Comparison of ENCODE assay signal across 10 mouse cellular contexts in genomic region chr9:102836279-102836678, GRCm38 (mm10). TPM values are rescaled to one million over a fixed set of nuclear protein-coding genes. Genes with fewer than 3 reads are reported as not detected.
DNase-seq lines count a peak whose midpoint lies in the region; ATAC-seq and TF ChIP-seq lines count a peak whose summit lies in the region.
"Had no signal": no experiment of that assay in that cellular context is flagged by ENCODE, and none has a peak within 500 bp of the region (broad histone marks: within the 10 kb centered on the region; RNA-seq: fewer than 3 reads in every experiment).

No protein-coding gene starts in this region.

- H3K9ac ChIP-seq in heart, embryonic 16.5 days (ENCODE audit: low read length) = peak overlapping the region; percentile 97
- peak overlapping the region; percentile 96 for H3K9ac ChIP-seq in hindbrain, embryonic 13.5 days
- peak overlapping the region; percentile 21; the same call in 1 of the 2 replicates for H3K9ac ChIP-seq in midbrain, embryonic 11.5 days (ENCODE audit: low read length)

- TF ChIP-seq CTCF in cortical plate, adult 2 months (IDR thresholded peaks at IDR 0.05; ENCODE audit: extremely low read depth, insufficient read depth, low read length) = no peak

- TF ChIP-seq POLR2A in cortical plate, adult 2 months (IDR thresholded peaks at IDR 0.05; ENCODE audit: extremely low read depth, insufficient read depth, low read length) = no peak

- no peak overlapping the region for H3K27ac ChIP-seq in heart, embryonic 16.5 days (ENCODE audit: low read length)
- no peak overlapping the region for H3K27ac ChIP-seq in cortical plate, adult 2 months (ENCODE audit: insufficient read depth, low read length)
- no peak overlapping the region for H3K27ac ChIP-seq in hindbrain, embryonic 13.5 days
- H3K27ac ChIP-seq in midbrain, embryonic 11.5 days (ENCODE audit: low read depth, low read length) = no peak overlapping the region

- DNase-seq in heart, adult 18-20 months = no peak
- DNase-seq in midbrain, embryonic 11.5 days (ENCODE audit: low spot score, missing footprints) = no peak
- DNase-seq in embryo, embryonic 10 days (ENCODE audit: low spot score) = no peak
- no peak for DNase-seq in urinary bladder, postnatal 36 days (ENCODE audit: low spot score in 2 of 2)
- DNase-seq in ovary, postnatal 36 days (ENCODE audit: low spot score) = no peak

- no peak for ATAC-seq in heart, embryonic 16.5 days (replicated peaks; ENCODE audit: extremely low read depth, insufficient read depth, low FRiP score)
- no peak for ATAC-seq in hindbrain, embryonic 13.5 days (ENCODE audit: low FRiP score)
- ATAC-seq in midbrain, embryonic 11.5 days (ENCODE audit: low FRiP score) = no peak
- ATAC-seq: inflammation-experienced regulatory T-cells, adult 6 months had no signal

- H3K4me1 ChIP-seq in heart, embryonic 16.5 days (ENCODE audit: control insufficient read depth, insufficient read depth, low read length) = peaks cover 33% of the 10 kb centered on the region
- peaks cover 11% of the 10 kb centered on the region for H3K4me1 ChIP-seq in cortical plate, adult 2 months (ENCODE audit: control insufficient read depth, insufficient read depth, low read length)
- peaks cover 44% of the 10 kb centered on the region for H3K4me1 ChIP-seq in hindbrain, embryonic 13.5 days (replicated peaks)
- H3K4me1 ChIP-seq in midbrain, embryonic 11.5 days (ENCODE audit: control insufficient read depth, insufficient read depth, low read length) = peaks cover 28% of the 10 kb centered on the region

- H3K27me3 ChIP-seq in heart, embryonic 16.5 days (ENCODE audit: control insufficient read depth, insufficient read depth, low read length) = no peaks in the 10 kb centered on the region
- H3K27me3 ChIP-seq in hindbrain, embryonic 13.5 days = no peaks in the 10 kb centered on the region
- no peaks in the 10 kb centered on the region for H3K27me3 ChIP-seq in midbrain, embryonic 11.5 days (ENCODE audit: control insufficient read depth, insufficient read depth, low read length)

- H3K4me3 ChIP-seq in heart, embryonic 16.5 days (ENCODE audit: low read length) = peak overlapping the region; percentile 77
- peak overlapping the region; percentile 76 for H3K4me3 ChIP-seq in cortical plate, adult 2 months (ENCODE audit: insufficient read depth, low read length)
- peak overlapping the region; percentile 92 for H3K4me3 ChIP-seq in hindbrain, embryonic 13.5 days
- H3K4me3 ChIP-seq in midbrain, embryonic 11.5 days (ENCODE audit: low read depth, low read length) = peak overlapping the region; percentile 91

- H3K36me3 ChIP-seq in heart, embryonic 16.5 days (ENCODE audit: control insufficient read depth, insufficient read depth) = no peaks in the 10 kb centered on the region
- H3K36me3 ChIP-seq in hindbrain, embryonic 13.5 days = no peaks in the 10 kb centered on the region
- H3K36me3 ChIP-seq in midbrain, embryonic 11.5 days (ENCODE audit: control insufficient read depth, insufficient read depth, low read length) = no peaks in the 10 kb centered on the region

- 58% methylated on average over 9 of the region's 9 CpGs for WGBS in heart, embryonic 16.5 days
- 70% methylated on average over 9 of the region's 9 CpGs for WGBS in hindbrain, embryonic 13.5 days
- 70% methylated on average over 9 of the region's 9 CpGs for WGBS in midbrain, embryonic 11.5 days

- H3K9me3 ChIP-seq in heart, embryonic 16.5 days (replicated peaks; ENCODE audit: control insufficient read depth, low read length) = no peaks in the 10 kb centered on the region
- no peaks in the 10 kb centered on the region for H3K9me3 ChIP-seq in hindbrain, embryonic 13.5 days
- no peaks in the 10 kb centered on the region for H3K9me3 ChIP-seq in midbrain, embryonic 11.5 days (ENCODE audit: control insufficient read depth, low read length)

- peak overlapping the region; percentile 82 for H3K4me2 ChIP-seq in heart, embryonic 16.5 days (ENCODE audit: low read depth, low read length)
- H3K4me2 ChIP-seq in hindbrain, embryonic 13.5 days = peak overlapping the region; percentile 81
- peak overlapping the region; percentile 63 for H3K4me2 ChIP-seq in midbrain, embryonic 11.5 days

RNA-seq across cellular contexts. Expression of gene Ryk, which starts 1.6 kb away (rescaled TPM):
- 12.5 and 15.5 TPM in 2 replicates for polyA plus RNA-seq in heart, embryonic 16.5 days (2015; fragmentation: Nextera tagmentation; extraction: Ambion mirVana)
- total RNA-seq in heart, adult 18-20 months (2021) = 10 to 100 TPM; 35.6 to 40.0 TPM
- 28.8 and 30.8 TPM in 2 replicates for polyA plus RNA-seq in cortical plate, adult 2 months (2012; rRNA removed)
- 10.9 and 11.0 TPM in 2 replicates for polyA plus RNA-seq in hindbrain, embryonic 13.5 days (2015; fragmentation: Nextera tagmentation; extraction: Ambion mirVana)
- 24.2 and 27.1 TPM in 2 replicates for polyA plus RNA-seq in midbrain, embryonic 11.5 days (2014; fragmentation: Nextera tagmentation; extraction: Ambion mirVana)
- total RNA-seq: neutrophil, adult 5-6 weeks had no signal

Comparison
In these comparisons a context has a peak if more than half of its experiments do, and no peak if none do; other contexts are left out.
1. H3K9ac ChIP-seq: peak in every context shown above with its lines; median percentile 97 in heart, embryonic 16.5 days; 96 in hindbrain, embryonic 13.5 days; 21 in midbrain, embryonic 11.5 days.